Mouse (Mus musculus) CD4-positive, CD25-positive, alpha-beta regulatory T cell, adult 2 months (primary cell): ENCODE measurements at regions not wholly inside any gene's neighbourhood (a gene's known extent, or its start where the extent isn't known, plus 50 kb on each side); places are given as distances from the start of the nearest gene placed in this dataset.
A peak's percentile ranks its signal among the peaks of the same experiment; 100 is the strongest.

ENCODE experiments used
- DNase-seq: peaks from one replicate; pipeline ENCODE4 v3.0.0-alpha.2; 2012; ENCODE audit warnings: low read depth, low spot score

DNA sequence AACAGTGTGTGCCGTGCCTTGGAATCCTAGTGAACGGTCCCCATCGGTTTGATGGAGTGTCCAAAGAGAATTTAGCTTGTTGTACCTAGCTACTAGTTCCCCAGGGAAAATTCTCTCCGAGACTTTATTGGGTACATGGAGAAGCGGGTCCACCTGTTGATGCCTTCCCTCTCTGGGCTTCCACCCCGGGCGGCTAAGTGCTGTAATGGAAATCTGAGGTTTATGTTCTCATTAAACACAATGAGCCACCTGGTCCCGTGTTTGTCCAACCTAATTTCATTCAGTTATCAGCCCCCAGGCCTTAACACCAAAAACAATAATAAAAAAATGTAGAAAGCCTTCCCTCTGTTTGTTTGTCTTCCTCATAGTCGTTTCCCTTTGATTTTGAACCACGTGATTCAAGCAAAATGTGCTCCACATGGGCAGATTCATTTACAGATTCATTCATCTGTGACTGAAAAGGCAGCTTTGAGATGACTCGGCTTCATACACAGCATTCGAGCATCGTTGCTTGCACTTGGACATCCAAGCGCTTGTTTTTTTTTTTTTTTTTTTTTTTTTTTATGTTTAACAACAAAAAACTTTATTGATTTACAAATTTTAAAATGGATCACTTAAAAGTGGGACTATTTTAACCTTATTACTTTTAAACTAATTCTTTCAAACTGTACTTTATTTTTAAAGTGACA is 84.5 kb upstream of the Smim23 start:
- no peak for DNase-seq

DNA sequence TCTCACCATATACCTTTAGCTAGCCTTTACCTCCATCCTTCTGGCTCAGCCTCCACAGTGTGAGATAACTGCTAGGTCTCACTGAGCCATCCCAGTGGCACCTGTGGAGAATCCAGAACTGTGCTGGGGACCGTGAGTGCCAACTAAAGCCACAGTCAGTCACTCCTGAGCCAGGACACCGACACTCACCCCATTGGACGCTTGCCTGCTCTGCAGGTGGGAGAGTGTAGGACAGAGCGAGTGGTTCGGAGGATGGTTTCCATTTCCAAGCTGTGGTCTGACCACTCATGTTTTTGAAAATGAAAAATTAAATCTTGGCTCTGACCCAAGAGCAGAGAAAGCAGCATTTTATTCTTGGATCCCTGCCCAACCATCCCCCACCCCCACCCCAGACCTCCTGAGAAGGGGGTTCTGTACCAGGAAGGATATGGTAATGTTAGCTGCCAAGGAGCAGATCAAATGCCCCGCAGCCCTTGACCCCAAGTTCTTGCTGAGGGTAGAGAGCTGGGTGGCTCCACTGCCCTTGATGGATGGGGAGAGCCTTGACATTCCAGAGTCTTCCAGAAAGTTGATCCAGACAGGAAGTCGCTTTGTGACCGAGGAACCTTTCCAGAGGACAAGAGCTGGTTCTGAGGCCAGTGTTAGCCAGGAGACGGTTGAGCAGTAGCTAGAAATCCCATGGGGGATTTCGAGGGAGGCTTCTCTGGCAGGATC is 83.3 kb upstream of the Smim23 start:
- no peak for DNase-seq

DNA sequence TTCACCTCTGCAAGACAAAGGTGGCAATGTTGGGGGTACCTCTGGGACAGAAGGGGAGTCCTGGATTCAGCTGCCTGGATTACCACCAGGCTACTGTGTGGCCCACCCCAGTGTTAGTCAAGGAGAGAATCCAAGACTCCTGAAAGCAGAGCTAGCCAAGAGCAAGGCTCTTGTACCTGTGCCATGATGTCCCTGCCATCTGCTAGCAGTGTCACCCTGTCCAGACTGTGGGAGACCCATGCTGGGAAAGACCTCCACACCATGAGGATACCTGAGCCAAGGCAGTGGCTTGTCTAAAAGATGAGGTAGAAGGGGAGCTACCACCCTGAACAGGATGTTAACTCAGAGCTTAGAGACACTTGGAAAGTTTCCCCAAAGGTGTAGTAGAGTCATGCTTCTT is 79.6 kb upstream of the Smim23 start:
- no peak for DNase-seq

DNA sequence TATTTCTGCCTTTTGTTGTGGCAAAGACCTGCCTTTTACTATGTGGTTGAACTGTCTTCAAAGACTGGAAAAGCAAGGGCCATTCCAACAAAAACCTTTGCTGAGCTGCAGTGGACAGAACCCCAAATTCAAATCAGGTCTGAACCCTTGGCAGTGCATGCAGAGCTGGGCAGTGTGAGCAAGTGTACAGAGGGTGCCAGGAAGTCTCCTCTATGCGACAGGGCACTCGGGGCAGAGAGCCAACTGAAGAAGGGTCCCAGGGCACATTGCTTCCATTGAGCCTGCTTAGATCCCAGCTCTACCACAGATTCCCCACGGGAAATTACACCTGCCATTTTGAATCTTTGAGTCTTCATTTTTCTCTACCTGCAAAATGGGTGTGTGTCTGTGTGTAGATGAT is 79.0 kb upstream of the Smim23 start:
- no peak for DNase-seq

DNA sequence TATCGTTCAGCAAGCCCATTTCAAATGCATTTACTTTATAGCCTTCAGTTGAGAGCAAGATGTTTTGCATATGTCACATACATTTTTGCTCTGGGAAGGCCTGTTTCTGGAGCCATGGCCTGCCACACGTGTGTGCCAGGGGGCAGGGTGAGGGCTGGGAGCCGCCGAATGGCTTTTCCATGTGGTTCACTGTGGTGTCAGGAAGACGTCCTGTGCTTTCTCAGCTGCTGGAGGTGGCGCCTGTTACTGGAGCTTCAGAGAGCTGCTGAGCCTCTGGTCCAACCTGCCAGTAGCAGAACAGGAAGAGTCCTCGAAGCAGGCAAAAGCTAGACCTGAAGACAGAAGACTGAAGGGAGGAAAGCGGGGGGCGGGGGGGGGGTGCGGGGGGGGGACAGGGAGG is 78.5 kb upstream of the Smim23 start:
- no peak for DNase-seq

DNA sequence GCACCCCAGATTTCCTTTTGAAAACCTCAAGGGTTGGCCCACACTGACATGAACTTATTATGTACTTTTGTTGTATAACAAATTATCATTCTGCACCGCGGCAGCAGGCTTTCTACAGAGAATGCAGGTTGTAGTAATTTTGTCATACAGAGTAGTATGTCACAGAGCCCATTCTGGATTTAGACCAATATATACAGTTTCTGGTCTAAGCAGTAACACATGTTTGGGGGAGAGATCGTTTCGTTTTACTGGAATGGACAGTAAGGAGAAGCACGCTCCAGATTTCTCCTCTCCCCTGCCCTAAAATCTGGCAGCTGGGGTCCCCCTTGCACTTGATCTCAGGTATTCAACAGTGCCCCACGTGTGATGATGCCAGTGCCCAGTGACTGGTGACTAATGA is 76.0 kb upstream of the Smim23 start:
- DNase-seq = no peak

DNA sequence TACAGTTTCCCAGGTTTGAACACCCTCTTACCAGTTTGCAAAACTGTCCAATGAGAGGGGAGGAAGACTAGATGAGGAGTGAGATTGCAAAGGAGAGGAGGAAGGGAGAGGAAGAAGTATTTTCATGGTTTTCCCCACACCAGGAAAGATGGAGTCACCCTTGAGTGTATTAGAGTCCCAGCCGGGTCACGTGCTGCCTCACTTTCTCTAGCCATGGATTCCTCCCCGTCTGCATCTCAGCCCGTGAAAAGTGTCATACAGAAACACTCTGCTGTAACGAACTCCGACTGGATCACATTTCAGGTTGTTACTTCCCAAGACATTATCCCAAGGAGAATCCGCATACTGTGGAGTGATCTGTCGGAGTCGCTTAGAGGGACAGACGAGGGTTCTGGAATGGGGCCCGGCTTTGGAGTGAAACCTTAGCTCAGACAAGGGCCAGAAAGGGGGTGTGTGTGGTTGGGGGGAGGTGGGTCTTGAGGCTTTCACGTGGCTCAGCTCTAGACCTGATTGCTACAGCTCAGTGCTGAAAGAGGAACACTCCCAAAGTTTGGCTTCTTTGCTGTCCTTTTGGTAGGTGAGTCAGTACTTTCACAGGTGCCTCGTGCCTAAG is 75.3 kb upstream of the Smim23 start:
- DNase-seq = no peak

DNA sequence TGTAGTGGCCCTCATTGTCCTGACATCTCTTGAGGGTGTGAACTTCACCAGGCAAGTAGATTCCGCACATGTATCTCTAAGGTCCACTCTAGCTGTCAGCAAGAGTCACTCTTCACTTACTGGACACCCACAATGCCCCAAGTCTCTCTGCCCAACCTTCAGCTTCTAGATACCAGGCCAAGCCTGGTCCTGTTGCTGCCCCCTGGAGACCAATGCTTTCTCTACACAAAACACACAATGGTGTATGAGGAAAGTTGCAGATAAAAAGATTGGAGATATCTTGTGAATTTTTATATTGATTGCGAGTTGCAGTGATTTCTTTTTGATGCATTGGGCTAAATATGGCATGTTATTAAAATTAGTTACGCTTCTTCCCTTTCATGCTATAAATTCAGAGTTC is 71.0 kb upstream of the Smim23 start:
- peak; percentile 2 for DNase-seq

DNA sequence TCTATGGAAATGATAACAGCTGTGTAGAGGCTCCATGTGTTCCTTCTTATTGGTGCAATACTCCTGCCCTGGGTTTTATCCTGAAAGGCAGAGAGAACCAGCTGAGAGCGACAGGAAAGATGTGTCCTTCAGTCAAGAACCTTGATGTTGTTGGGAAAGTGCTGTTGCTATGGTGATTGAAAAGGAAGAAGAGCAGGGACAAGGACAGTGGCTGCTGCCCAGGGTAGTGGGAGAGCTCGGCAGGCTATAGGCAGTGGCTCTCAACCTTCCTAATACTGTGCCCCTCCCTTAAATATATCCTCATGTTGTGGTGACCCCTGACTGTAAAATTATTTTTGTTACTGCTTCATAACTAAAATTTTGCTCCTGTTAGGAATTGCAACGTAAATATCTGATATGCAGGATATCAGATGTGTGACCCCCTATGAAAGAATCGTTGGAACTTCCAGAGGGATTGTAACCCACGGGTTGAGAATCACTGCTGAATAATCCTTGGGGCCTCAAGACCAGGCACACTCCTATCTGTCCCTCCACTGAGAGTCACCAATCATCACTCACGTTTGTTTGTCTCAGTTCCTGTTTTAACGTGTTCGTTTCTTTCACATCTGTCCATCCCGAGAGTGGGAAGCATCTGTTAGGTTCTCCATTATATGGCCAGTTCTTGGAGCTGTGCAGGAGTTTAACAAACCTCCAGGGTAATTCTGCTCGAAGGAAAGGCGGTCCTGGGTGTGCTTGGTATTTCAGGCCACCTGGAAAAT is 68.9 kb upstream of the Smim23 start:
- DNase-seq = no peak

DNA sequence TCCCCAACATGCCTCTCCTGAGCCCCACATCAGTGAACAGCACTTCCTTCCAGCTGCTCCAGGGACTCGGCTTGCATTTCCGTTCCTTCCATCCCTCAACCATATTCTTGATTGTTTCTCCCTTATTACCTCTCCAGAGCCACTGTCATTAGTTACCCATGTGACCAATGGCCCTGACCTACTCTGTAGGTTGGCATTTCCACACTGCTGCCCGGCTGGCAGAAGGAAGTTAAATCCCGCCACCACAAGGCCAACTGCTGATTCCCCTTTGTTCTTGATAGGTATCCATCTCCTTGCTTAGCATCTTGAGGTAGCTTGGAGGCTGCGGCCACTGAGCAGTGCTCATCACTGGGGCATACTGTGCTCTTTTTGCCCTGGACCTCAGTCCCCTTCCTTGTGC is 68.1 kb upstream of the Smim23 start:
- no peak for DNase-seq

DNA sequence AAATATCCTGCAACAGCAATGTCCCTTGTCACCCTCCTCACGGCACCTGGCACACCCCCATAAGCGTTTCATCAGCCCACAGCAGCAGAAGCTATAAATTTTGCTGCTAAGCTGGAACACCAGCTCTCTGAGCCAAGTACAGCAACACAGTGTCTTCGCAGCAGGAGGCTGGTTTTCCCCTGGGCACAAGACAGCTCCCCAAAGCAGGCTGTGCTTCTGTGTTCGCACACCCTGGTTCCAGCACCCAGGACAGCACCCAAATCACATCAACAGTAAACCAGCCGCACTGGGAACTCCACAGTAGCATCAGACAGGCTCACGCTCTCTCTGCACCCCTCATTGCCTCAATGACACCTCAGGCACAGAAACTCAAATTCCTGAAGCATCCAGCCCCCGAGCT is 64.8 kb upstream of the Smim23 start:
- DNase-seq = no peak

DNA sequence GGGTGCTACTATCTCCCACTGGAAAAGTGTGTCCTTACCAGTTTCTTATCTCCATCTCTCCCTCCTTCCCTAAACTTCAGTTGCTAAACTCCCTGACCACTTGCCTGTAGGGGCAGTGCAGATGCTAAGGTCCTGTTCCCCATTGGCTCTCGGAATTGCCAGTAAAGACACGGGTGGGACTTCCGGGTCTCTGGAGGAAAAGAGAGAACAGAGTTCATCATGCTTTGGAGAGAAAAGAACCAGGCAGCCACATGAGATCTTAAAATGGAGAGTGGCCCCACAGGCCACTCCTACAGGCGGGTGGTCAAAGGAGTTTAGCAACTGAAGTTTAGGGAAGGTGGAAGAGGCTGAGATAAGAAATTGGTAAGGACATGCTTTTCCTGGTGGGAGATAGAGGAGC is 60.3 kb upstream of the Smim23 start:
- DNase-seq = no peak

DNA sequence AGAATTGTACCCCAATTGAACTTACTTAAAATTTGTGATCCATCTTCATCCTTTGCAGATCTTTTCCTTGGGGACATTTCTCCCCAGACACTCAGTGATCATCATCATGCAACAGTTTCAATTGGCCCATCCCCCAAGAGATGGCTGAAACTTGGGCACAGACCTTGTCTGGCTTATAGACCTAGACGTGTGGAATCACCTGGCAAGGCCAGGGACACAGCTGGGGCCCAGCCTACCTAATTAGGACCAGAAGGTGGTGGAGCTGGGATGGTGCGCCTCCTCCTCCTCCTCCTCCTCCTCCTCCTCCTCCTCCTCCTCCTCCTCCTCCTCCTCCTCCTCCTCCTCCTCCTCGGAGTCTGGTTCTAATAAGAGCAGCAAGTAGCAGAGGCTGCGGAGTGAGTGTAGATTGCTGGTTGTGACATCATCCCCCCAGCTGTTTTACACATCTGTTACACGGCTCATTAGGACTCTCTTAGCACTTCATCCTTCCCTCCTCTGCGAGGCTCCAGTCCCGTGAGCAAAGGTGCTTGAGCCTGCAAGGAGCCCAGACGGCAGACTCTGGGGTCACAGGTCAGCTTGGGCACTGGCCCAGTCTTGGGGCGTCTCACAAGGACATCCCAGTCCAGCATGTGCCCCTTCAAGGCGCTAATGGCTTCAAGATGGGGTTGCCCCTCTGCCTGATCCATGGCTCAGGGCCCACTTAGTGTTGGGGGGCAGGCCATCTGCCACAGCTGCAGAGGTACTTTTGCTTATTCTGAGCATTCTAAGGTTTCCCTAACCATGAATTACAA is 58.9 kb upstream of the Smim23 start:
- DNase-seq = no peak

DNA sequence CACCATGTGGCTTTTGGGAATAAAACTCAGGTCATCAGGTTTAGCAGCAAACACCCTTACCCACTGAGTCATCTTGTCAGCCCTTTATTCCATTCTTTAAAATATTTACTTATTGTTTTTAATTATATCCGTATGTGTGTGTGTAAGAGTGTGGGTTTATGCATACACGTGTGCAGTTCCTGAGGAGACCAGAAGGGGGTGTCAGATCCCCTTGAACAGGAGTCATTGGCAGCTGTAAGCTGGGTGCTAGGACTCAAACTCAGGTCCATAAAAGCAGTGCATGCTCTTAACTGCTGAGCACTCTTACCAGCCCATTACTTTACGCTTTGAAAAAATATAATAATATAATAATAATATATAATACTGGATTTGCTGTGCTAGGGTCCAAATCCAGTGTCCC is 54.6 kb upstream of the Smim23 start:
- no peak for DNase-seq
